Mouse (Mus musculus) G1E (cell line): Measurements from ENCODE around the gene Slc25a47. TPM values are rescaled to one million over a fixed set of nuclear protein-coding genes. Genes with fewer than 3 reads are reported as not detected.

ENCODE experiments used
- ATAC-seq: 2 replicates; pipeline ENCODE4 v1.8.0; 2016; ENCODE audit warnings: mild to moderate bottlenecking; ENCODE audit not compliant: insufficient number of reproducible peaks, poor library complexity, low FRiP score, severe bottlenecking; ENCODE audit errors: extremely low read depth
- DNase-seq: peaks from one replicate; pipeline ENCODE4 v3.0.0; 2012; ENCODE audit warnings: low spot score
- H3K27me3 ChIP-seq: 2 replicates; pipeline ENCODE4 v1.6.1; 2012; ENCODE audit warnings: mild to moderate bottlenecking, low read length, inconsistent platforms; ENCODE audit not compliant: insufficient read depth
- H3K36me3 ChIP-seq: replicated peaks from 2 replicates; pipeline ENCODE3; 2012; ENCODE audit warnings: mild to moderate bottlenecking, inconsistent platforms
- H3K4me1 ChIP-seq: 2 replicates; pipeline ENCODE4 v1.6.1; 2012; ENCODE audit warnings: low read depth, low read length, inconsistent platforms, mixed read lengths; ENCODE audit not compliant: insufficient read depth
- H3K4me3 ChIP-seq: 2 replicates; pipeline ENCODE4 v1.5.1; 2012; ENCODE audit warnings: low read depth, mild to moderate bottlenecking, inconsistent platforms, low read length, moderate library complexity, mixed read lengths
- H3K9me3 ChIP-seq: replicated peaks from 2 replicates; pipeline ENCODE4 v1.6.1; 2012; ENCODE audit warnings: inconsistent platforms
- CTCF ChIP-seq: IDR thresholded peaks from 2 replicates; pipeline ENCODE4 v1.5.1; 2012; ENCODE audit warnings: low read depth, low read length, inconsistent platforms, mixed read lengths
- GATA1 ChIP-seq: IDR thresholded peaks from 2 replicates; pipeline ENCODE4 v1.6.1; 2012; ENCODE audit warnings: borderline replicate concordance, low read length, inconsistent platforms, mixed read lengths
- GATA2 ChIP-seq: IDR thresholded peaks from 2 replicates; pipeline ENCODE4 v1.6.1; 2012; ENCODE audit warnings: low read depth, low read length, inconsistent platforms, borderline replicate concordance
- POLR2AphosphoS5 ChIP-seq: IDR thresholded peaks from 2 replicates; pipeline ENCODE4 v1.6.1; 2012; ENCODE audit warnings: low read depth, low read length, inconsistent platforms; ENCODE audit not compliant: insufficient replicate concordance
- TAL1 ChIP-seq: conservative IDR thresholded peaks from 2 replicates; pipeline ENCODE4 v1.6.1; 2012; ENCODE audit warnings: low read depth, low read length, inconsistent platforms, mixed read lengths
- polyA plus RNA-seq: library from polyadenylated mRNA; stranded (reverse); fragments of >175 nt; gene quantifications from 2 replicates; pipeline ENCODE4 v1.2.3, GENCODE M21; 2012
- total RNA-seq, 2 experiments: library from RNA; stranded (forward) in 1 of 2; stranded (reverse) in 1 of 2; fragments of 200-1000 nt in 1 of 2; fragments of >200 nt in 1 of 2; fragmentation: Nextera tagmentation in 1 of 2; gene quantifications; 2 replicates each; pipeline ENCODE4 v1.2.3; 2014 to 2017

Slc25a47 gene
- total and polyA plus RNA-seq, 3 experiments = 0.65 to 4.6 (median 4.2) TPM

GRCm38 (mm10) chr12:108852822-108853221, 17.0 kb downstream of the Slc25a47 start:
- DNase-seq (no peak), ATAC-seq (no peak)
- Histone ChIP-seq H3K4me1 (peaks cover 8% of the 10 kb centered on the region; the same call in 1 of the 2 replicates), H3K9me3 (no peaks in the 10 kb centered on the region), H3K4me3 (no peak overlapping the region), H3K27me3 (peaks cover 50% of the 10 kb centered on the region), H3K36me3 (peaks cover 3% of the 10 kb centered on the region)
- TF ChIP-seq GATA2 (no peak), GATA1 (no peak), CTCF (no peak), TAL1 (no peak), POLR2AphosphoS5 (no peak)

- no peak overlapping the region for H3K4me3 ChIP-seq
- ATAC-seq (no peak), DNase-seq (no peak)
These were observed 19.2 kb downstream of the Slc25a47 start for GRCm38 (mm10) chr12:108855081-108855480.

GRCm38 (mm10) chr12:108856186-108856585, 20.3 kb downstream of the Slc25a47 start:
- peaks cover 33% of the 10 kb centered on the region for H3K36me3 ChIP-seq
- ATAC-seq = no peak
- TF ChIP-seq GATA1 (no peak), POLR2AphosphoS5 (no peak), GATA2 (no peak), CTCF (no peak), TAL1 (no peak)
- no peak overlapping the region for H3K4me3 ChIP-seq
- DNase-seq = no peak
- no peaks in the 10 kb centered on the region for H3K9me3 ChIP-seq
- H3K4me1 ChIP-seq = peaks cover 19% of the 10 kb centered on the region
- peaks cover 43% of the 10 kb centered on the region for H3K27me3 ChIP-seq

More at GRCm38 (mm10) chr12:108855081-108855480, 19.2 kb downstream of the Slc25a47 start:
- Histone ChIP-seq H3K4me1 (peaks cover 19% of the 10 kb centered on the region), H3K9me3 (no peaks in the 10 kb centered on the region), H3K27me3 (peaks cover 49% of the 10 kb centered on the region), H3K36me3 (peaks cover 22% of the 10 kb centered on the region)
- TF ChIP-seq GATA2 = no peak
- no peak for TF ChIP-seq TAL1
- TF ChIP-seq CTCF = no peak

- ATAC-seq = no peak
- Histone ChIP-seq H3K4me1 (peaks cover 19% of the 10 kb centered on the region), H3K36me3 (peaks cover 42% of the 10 kb centered on the region), H3K9me3 (no peaks in the 10 kb centered on the region), H3K27me3 (peaks cover 38% of the 10 kb centered on the region), H3K4me3 (no peak overlapping the region)
- TF ChIP-seq POLR2AphosphoS5 (no peak), CTCF (no peak)
- no peak for DNase-seq
These were observed 21.3 kb downstream of the Slc25a47 start for GRCm38 (mm10) chr12:108857109-108857508.

- ATAC-seq = no peak
- Histone ChIP-seq H3K27me3 (peaks cover 34% of the 10 kb centered on the region), H3K4me3 (no peak overlapping the region), H3K36me3 (peaks cover 48% of the 10 kb centered on the region), H3K4me1 (peaks cover 19% of the 10 kb centered on the region), H3K9me3 (no peaks in the 10 kb centered on the region)
- TF ChIP-seq GATA1 (no peak), GATA2 (no peak), POLR2AphosphoS5 (no peak), CTCF (no peak)
- no peak for DNase-seq
These were observed 21.8 kb downstream of the Slc25a47 start for GRCm38 (mm10) chr12:108857589-108858184.

GRCm38 (mm10) chr12:108858486-108858885, 22.6 kb downstream of the Slc25a47 start:
- no peak for DNase-seq
- H3K27me3 ChIP-seq = peaks cover 27% of the 10 kb centered on the region
- H3K36me3 ChIP-seq = peaks cover 56% of the 10 kb centered on the region
- no peak overlapping the region for H3K4me3 ChIP-seq
- no peak for ATAC-seq
- H3K4me1 ChIP-seq = peaks cover 19% of the 10 kb centered on the region
- no peaks in the 10 kb centered on the region for H3K9me3 ChIP-seq
- no peak for TF ChIP-seq POLR2AphosphoS5
- no peak for TF ChIP-seq GATA1
- TF ChIP-seq TAL1 = no peak
- no peak for TF ChIP-seq GATA2
- TF ChIP-seq CTCF = no peak

GRCm38 (mm10) chr12:108865007-108865494, 29.2 kb downstream of the Slc25a47 start:
- DNase-seq (no peak), ATAC-seq (no peak)
- H3K9me3 ChIP-seq = no peaks in the 10 kb centered on the region
- no peaks in the 10 kb centered on the region for H3K4me1 ChIP-seq
- H3K36me3 ChIP-seq = peaks cover 100% of the 10 kb centered on the region
- no peak overlapping the region for H3K4me3 ChIP-seq
- H3K27me3 ChIP-seq = no peaks in the 10 kb centered on the region
- no peak for TF ChIP-seq GATA2
- no peak for TF ChIP-seq CTCF
- TF ChIP-seq POLR2AphosphoS5 = no peak
- TF ChIP-seq GATA1 = no peak
- no peak for TF ChIP-seq TAL1
